Mouse (Mus musculus): Measurements from ENCODE around the gene Wars. TPM values are rescaled to one million over a fixed set of nuclear protein-coding genes. Genes with fewer than 3 reads are reported as not detected.

The Wars gene
- total and polyA plus RNA-seq, 2 experiments from 2014 or later = 92.4 to 123 TPM

- TF ChIP-seq CTCF (IDR thresholded peaks at IDR 0.05; ENCODE audit: low read depth) = no peak
- no peak for ATAC-seq
- WGBS = 93% methylated on average over 2 of the region's 2 CpGs
Measured at GRCm38 (mm10) chr12:108912442-108912841, 18.5 kb upstream of the Wars start.

GRCm38 (mm10) chr12:108909846-108910433 lies 16.0 kb upstream of the Wars start:
- Histone ChIP-seq H3K4me2 (ENCODE audit: low read depth, low read length) (no peak overlapping the region), H3K4me3 (ENCODE audit: low read length) (no peak overlapping the region), H3K9ac (replicated peaks; ENCODE audit: low read length) (no peak overlapping the region), H3K27me3 (ENCODE audit: insufficient read depth, low read length) (no peaks in the 10 kb centered on the region), H3K9me3 (ENCODE audit: low read length) (no peaks in the 10 kb centered on the region), H3K36me3 (ENCODE audit: insufficient read depth, low read length) (no peaks in the 10 kb centered on the region), H3K27ac (no peak overlapping the region), H3K4me1 (ENCODE audit: insufficient read depth, low read length) (peaks cover 11% of the 10 kb centered on the region; the same call in 1 of the 2 replicates)
- WGBS = 86% methylated on average over 8 of the region's 8 CpGs
- no peak for TF ChIP-seq CTCF (IDR thresholded peaks at IDR 0.05; ENCODE audit: low read depth)
- no peak for DNase-seq (ENCODE audit: low spot score)
- ATAC-seq = no peak

More at GRCm38 (mm10) chr12:108912442-108912841, 18.5 kb upstream of the Wars start:
- H3K4me3 ChIP-seq (ENCODE audit: low read length) = no peak overlapping the region
- no peaks in the 10 kb centered on the region for H3K36me3 ChIP-seq (ENCODE audit: insufficient read depth, low read length)
- no peak overlapping the region for H3K27ac ChIP-seq
- H3K4me2 ChIP-seq (ENCODE audit: low read depth, low read length) = no peak overlapping the region
- no peak overlapping the region for H3K9ac ChIP-seq (replicated peaks; ENCODE audit: low read length)
- H3K4me1 ChIP-seq (ENCODE audit: insufficient read depth, low read length) = peaks cover 18% of the 10 kb centered on the region
- no peaks in the 10 kb centered on the region for H3K27me3 ChIP-seq (ENCODE audit: insufficient read depth, low read length)
- DNase-seq (ENCODE audit: low spot score) = no peak
- no peaks in the 10 kb centered on the region for H3K9me3 ChIP-seq (ENCODE audit: low read length)

GRCm38 (mm10) chr12:108906398-108906797 lies 12.4 kb upstream of the Wars start:
- WGBS = 45% methylated on average over 12 of the region's 12 CpGs
- DNase-seq (ENCODE audit: low spot score) (no peak), ATAC-seq (no peak)
- no peak overlapping the region for H3K4me3 ChIP-seq (ENCODE audit: low read length)
- no peaks in the 10 kb centered on the region for H3K9me3 ChIP-seq (ENCODE audit: low read length)
- peaks cover 9% of the 10 kb centered on the region; the same call in 1 of the 2 replicates for H3K4me1 ChIP-seq (ENCODE audit: insufficient read depth, low read length)
- TF ChIP-seq CTCF (IDR thresholded peaks at IDR 0.05; ENCODE audit: low read depth) = no peak
- no peaks in the 10 kb centered on the region for H3K36me3 ChIP-seq (ENCODE audit: insufficient read depth, low read length)
- H3K27me3 ChIP-seq (ENCODE audit: insufficient read depth, low read length) = no peaks in the 10 kb centered on the region
- no peak overlapping the region for H3K9ac ChIP-seq (replicated peaks; ENCODE audit: low read length)
- H3K27ac ChIP-seq = no peak overlapping the region
- no peak overlapping the region for H3K4me2 ChIP-seq (ENCODE audit: low read depth, low read length)

DNA sequence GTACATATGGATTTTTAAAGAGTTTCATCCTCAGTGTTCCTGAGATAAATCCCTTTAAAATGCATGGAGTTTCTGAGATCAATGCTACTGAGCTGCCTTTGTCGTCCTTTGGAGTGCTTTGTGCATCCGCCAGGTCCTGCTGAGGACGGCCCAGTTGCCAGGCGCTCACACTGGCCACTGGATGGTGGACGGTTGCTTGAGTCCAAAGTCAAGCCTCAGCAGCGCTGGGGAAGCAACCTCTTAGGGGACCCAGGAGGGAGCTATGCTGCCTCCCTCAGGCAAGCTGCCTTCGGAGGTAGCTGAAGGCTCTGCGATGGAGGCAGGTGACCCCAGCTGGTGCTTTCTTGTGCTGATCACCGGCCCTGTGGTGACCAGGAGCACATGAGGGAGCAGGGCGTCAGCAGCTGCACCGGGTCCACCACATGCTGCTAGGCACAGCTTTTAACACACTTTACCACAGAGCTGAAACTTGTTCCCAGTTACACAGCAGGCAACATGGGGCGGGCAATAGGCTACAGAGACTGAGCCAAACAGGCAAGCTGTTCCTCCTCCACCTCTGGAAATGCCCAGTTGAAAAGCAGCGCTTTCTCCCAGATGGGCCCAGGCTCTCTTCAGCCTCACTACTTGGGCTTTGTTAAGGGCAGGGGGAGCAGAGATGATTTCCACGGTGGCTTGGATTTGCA lies 11.8 kb upstream of the Wars start:
- no peaks in the 10 kb centered on the region for H3K36me3 ChIP-seq (ENCODE audit: insufficient read depth, low read length)
- WGBS = 20% methylated on average over 14 of the region's 14 CpGs
- DNase-seq (ENCODE audit: low spot score) (peak; percentile 59), ATAC-seq (no peak; the same call in 1 of the 2 replicates)
- H3K4me3 ChIP-seq (ENCODE audit: low read length) = no peak overlapping the region
- no peaks in the 10 kb centered on the region for H3K27me3 ChIP-seq (ENCODE audit: insufficient read depth, low read length)
- H3K4me1 ChIP-seq (ENCODE audit: insufficient read depth, low read length) = peaks cover 9% of the 10 kb centered on the region; the same call in 1 of the 2 replicates
- no peak overlapping the region for H3K9ac ChIP-seq (replicated peaks; ENCODE audit: low read length)
- peak; percentile 29; the same call in 1 of the 2 replicates for TF ChIP-seq CTCF (IDR thresholded peaks at IDR 0.05; ENCODE audit: low read depth)
- H3K27ac ChIP-seq = no peak overlapping the region
- H3K9me3 ChIP-seq (ENCODE audit: low read length) = no peaks in the 10 kb centered on the region
- no peak overlapping the region for H3K4me2 ChIP-seq (ENCODE audit: low read depth, low read length)

DNA sequence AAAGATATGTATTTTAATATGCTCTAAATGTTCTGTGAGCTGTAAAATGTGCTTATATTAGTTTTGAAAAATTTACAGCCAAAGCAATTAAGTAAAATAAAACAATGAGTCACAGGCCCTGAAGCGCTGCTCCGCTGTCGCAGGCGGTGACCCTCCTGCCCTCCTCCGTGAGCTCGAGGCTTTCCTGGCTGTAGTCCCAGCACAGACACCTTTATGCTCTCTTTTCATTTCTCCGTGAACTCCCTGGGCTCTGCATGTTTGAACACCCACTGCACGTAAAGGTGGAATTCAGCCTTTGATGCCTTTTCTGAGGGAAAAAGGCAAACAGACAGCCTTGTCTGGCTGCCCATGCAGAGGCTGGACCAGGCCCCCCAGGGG lies 10.3 kb upstream of the Wars start:
- WGBS = 28% methylated on average over 8 of the region's 8 CpGs
- H3K4me1 ChIP-seq (ENCODE audit: insufficient read depth, low read length) = peaks cover 9% of the 10 kb centered on the region; the same call in 1 of the 2 replicates
- TF ChIP-seq CTCF (IDR thresholded peaks at IDR 0.05; ENCODE audit: low read depth) = no peak
- 0 out of 2 replicates have a peak overlapping the region, but pooled peaks have one; percentile 5 for H3K4me2 ChIP-seq (ENCODE audit: low read depth, low read length)
- H3K9ac ChIP-seq (replicated peaks; ENCODE audit: low read length) = no peak overlapping the region
- DNase-seq (ENCODE audit: low spot score) = no peak
- H3K27me3 ChIP-seq (ENCODE audit: insufficient read depth, low read length) = no peaks in the 10 kb centered on the region
- H3K27ac ChIP-seq = no peak overlapping the region
- no peaks in the 10 kb centered on the region for H3K9me3 ChIP-seq (ENCODE audit: low read length)
- no peak overlapping the region for H3K4me3 ChIP-seq (ENCODE audit: low read length)
- H3K36me3 ChIP-seq (ENCODE audit: insufficient read depth, low read length) = no peaks in the 10 kb centered on the region
- no peak for ATAC-seq

- Histone ChIP-seq H3K36me3 (ENCODE audit: insufficient read depth, low read length) (no peaks in the 10 kb centered on the region), H3K4me2 (ENCODE audit: low read depth, low read length) (0 out of 2 replicates have a peak overlapping the region, but pooled peaks have one; percentile 5), H3K9ac (replicated peaks; ENCODE audit: low read length) (no peak overlapping the region), H3K27me3 (ENCODE audit: insufficient read depth, low read length) (no peaks in the 10 kb centered on the region), H3K4me3 (ENCODE audit: low read length) (no peak overlapping the region), H3K27ac (no peak overlapping the region), H3K4me1 (ENCODE audit: insufficient read depth, low read length) (peaks cover 9% of the 10 kb centered on the region; the same call in 1 of the 2 replicates), H3K9me3 (ENCODE audit: low read length) (no peaks in the 10 kb centered on the region)
- peak; percentile 64; the same call in 1 of the 2 replicates for ATAC-seq
- WGBS = 54% methylated on average over 8 of the region's 8 CpGs
- DNase-seq (ENCODE audit: low spot score) = peak; percentile 91
- TF ChIP-seq CTCF (IDR thresholded peaks at IDR 0.05; ENCODE audit: low read depth) = peak; percentile 89
Measured at GRCm38 (mm10) chr12:108903600-108904275, 9.8 kb upstream of the Wars start.

Data from hindbrain, postnatal 0 days (tissue).